Mouse (Mus musculus) adrenal gland, postnatal 4 days (tissue): ENCODE results near the gene Serpinb3a. TPM values are rescaled to one million over a fixed set of nuclear protein-coding genes. Genes with fewer than 3 reads are reported as not detected.
"Not testable (repeated sequence)": the region's sequence is repeated elsewhere in the genome, so short reads cannot be mapped to it uniquely, and the experiment has no call there.

ENCODE experiments used
- DNase-seq, 2 experiments: peaks; one replicate each; pipeline ENCODE4 v3.0.0; 2021 to 2022; ENCODE audit warnings: low spot score in 2 of 2, mixed read lengths in 2 of 2
- long read RNA-seq, 2 experiments: library from polyadenylated mRNA; stranded (forward); transcript quantifications; one replicate each; pipeline ENCODE4 v2.0.0; 2021
- total RNA-seq, 2 experiments: library from RNA; stranded (reverse); gene quantifications; 2 replicates each; pipeline ENCODE4 v1.2.3; 2021

Serpinb3a gene
- total RNA-seq, result not detected
- long read RNA-seq, experiment 1, result 0 reads
- long read RNA-seq, experiment 2, result 0 reads

DNA sequence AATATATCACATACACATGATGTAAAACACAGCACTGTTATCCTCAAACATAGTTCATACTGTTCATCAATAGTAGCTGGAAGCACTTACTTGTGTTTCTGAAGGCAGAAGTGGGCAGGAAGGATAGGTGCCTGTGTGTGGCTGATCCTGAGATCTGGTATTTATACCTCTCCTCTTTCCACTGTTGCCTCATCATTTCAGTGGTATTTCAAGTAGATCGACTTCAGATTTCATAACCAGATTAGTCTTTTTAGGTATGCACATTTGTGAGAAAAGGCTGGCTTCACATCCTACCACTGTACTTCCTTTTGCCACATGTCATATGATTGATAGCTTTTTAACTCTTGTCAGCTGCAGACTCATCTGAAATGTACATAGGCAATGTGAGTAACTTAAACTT is at the start of gene Serpinb3a:
Gene Serpinb3a (minus strand): TSS at position 101 of the 400 bp plus-strand sequence.
- no peak for DNase-seq

DNA sequence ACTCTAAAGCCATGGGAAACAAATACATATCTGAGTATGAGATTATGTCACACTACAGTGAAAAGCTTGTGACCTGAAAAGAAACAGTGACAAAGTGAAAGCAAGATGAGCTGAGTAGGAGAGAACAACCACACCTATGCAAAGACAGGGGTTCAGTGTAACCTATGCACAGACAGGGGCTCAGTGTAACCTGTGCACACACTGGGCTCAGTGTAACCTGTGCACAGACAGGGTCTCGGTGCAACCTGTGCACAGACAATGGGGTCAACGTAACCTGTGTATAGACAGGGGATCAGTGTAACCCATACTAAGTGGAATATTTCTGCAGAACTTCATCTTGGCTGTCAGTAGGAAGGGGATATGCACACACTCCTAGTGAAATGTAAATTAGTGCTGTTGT is 46.3 kb upstream of the Serpinb3a start:
- no peak for DNase-seq

DNA sequence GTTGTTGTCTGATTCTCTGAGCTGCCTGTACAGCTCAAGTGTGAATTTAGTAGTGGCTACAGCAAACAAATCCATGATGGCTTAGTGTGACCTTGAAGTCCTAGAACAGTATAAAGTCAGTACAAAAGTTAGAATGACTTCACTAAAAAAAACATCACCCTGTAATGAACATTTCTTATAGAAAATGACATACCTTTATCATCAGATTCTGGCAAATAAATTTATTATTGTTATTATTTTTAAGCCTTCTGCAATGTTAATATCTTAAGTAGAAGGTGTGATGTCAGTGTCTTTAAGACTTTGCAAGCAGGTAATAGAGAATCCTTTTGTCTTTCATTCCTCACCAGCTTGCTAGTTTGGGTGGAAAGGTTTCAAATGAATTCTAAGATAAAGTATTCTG is 31.3 kb upstream of the Serpinb3a start, which contains the start of gene Serpinb3d:
Gene Serpinb3d (minus strand): TSS at position 101 of the 400 bp plus-strand sequence.
- no peak for DNase-seq

DNA sequence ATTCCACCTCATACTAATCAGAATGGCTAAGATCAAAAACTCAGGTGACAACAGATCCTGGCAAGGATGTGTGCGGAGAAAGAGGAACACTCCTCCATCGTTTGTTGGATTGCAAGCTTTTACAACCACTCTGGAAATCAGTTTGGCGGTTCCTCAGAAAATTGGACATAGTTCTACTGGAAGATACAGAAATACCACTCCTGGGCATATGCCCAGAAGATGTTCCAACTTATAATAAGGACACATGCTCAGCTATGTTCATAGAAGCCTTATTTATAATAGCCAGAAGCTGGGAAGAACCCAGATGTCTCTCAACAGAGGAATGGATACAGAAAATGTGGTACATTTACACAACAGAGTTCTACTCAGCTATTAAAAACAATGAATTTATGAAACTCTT is 17.9 kb downstream of the Serpinb3a start:
- not testable (repeated sequence) for DNase-seq

DNA sequence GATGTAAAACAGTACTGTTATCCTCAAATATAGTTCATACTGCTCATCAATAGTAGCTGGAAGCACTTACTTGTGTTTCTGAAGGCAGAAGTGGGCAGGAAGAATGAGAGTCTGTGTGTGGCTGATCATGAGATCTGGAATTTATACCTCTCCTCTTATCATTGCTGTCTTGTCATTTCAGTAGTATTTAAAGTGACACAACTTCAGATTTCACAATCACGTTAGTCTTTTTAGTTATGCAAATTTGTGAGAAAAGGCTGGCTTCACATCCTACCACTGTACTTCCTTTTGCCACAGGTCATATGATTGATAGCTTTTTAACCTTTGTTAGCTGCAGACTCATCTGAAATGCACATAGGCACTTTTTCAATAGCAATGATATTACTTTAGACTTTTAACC is 26.2 kb downstream of the Serpinb3a start:
- DNase-seq, result no peak

DNA sequence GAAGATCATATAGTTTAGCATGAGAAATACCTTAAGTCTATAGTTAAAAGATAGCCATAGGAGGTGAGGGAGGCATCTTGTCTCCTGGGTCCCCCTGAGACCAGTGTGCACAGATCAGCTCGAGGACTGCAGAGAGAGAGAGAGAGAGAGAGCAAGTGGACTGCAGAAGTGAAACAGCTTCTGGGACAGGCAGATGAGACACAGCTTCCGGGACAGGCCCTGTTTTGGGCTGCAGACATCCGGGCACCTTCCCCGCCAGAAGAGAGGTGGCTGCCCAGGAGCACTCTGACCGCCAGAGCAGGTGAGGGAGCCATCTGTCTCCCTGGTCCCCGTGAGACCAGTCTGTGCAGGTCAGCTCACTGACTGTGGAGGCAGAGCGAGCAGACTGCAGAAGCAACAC is 36.9 kb downstream of the Serpinb3a start:
- no peak for DNase-seq

DNA sequence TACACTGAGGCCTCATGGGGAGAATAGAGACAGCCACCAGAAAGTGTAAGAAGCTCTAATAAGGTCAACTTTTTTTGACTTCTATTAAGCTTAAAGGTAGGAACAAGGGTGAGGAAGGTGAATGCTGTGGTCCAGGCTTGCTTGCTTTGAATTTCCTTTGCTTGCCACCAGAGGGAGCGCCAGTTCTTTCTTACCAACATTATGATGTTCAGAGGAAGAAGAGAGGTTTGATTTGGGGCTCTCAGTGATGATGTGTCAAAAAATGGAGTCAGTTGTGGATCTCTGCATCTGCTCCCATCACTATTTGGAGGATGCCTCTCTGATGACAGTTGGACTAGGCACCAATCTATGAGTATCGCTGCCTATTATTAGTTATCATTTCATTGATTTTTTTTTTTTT is 37.6 kb downstream of the Serpinb3a start:
- DNase-seq, result no peak

DNA sequence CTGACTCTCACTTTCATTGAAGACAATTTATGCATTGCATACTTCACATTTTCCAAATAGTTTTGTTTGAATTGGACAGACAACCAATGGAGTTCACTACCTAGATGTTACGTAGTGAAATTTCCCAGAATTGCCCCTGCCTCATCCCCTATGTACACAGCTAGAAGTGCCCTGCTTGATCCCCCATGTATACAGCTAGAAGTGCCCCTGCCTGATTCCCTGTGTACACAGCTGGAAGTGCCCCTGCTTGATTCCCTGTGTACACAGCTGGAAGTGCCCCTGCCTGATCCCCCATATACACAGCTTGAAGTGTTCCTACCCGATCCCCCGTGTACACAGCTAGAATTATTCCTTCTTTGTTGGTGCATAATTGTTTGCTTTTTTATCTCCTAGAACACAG is 45.8 kb downstream of the Serpinb3a start:
- no peak for DNase-seq

DNA sequence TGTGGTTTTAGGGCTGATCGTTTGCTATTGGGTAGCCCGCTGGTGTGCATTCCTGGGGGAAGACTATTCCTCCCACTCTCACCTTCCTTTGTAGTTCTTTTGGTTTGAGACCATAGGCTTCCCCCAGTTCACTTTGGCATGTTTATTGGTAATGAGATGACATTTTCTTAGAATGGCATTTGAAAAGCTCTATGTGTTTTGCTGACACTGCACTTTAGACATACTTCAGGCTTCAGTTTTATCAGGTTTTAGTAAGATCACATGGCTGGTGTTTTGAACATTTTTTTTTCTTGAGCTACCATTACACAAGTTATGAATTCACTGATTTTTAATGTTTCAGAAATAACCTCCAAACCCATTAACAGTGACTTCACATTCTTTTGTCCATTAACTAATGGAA is 50.3 kb downstream of the Serpinb3a start:
- DNase-seq, result no peak

DNA sequence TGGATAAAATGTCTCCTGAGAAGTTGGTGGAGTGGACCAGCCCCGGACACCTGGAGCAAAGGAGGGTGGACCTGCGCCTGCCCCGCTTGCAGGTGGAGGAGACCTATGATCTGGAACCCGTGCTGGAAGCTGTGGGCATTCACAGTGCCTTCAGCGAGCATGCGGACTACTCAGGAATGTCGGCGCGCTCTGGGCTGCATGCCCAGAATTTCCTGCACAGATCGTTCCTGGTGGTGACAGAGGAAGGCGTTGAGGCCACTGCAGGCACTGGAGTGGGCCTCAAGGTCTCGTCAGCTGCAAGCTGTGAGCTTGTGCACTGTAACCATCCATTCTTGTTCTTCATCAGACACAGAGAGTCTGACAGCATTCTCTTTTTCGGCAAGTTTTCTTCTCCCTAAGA is 51.7 kb downstream of the Serpinb3a start:
- DNase-seq, result no peak

Other genes starting within 250 kb of the Serpinb3a start
- not detected for gene Serpinb5, start 191.1 kb downstream of the Serpinb3a start, total RNA-seq
- not detected for gene Serpinb12, start 117.9 kb downstream of the Serpinb3a start, total RNA-seq
- gene Serpinb13, start 71.3 kb downstream of the Serpinb3a start, total RNA-seq, result not detected
- gene Serpinb3d, start 31.2 kb upstream of the Serpinb3a start, total RNA-seq, result not detected
- not detected for gene Serpinb3b, start 226.1 kb upstream of the Serpinb3a start, total RNA-seq
- not detected for gene Serpinb3c, start 226.1 kb upstream of the Serpinb3a start, total RNA-seq